Mouse (Mus musculus) limb, embryonic 12.5 days (tissue): ENCODE data around the gene Klre1. TPM values are rescaled to one million over a fixed set of nuclear protein-coding genes. Genes with fewer than 3 reads are reported as not detected.

Experiments used
- ATAC-seq: fragments of 200-750 bp; cut with Nextera tagmentation; 2 replicates; pipeline ENCODE4 v1.8.0; 2017; ENCODE audit warnings: low read depth, moderate TSS enrichment; ENCODE audit not compliant: insufficient number of reproducible peaks, insufficient read depth, low FRiP score, low TSS enrichment
- H3K27ac ChIP-seq: fragments of 300-500 bp; sonication (generic); 2 replicates; pipeline ENCODE4 v1.5.1; 2016; ENCODE audit warnings: mild to moderate bottlenecking, moderate library complexity
- H3K27me3 ChIP-seq: fragments of 300-500 bp; sonication (generic); 2 replicates; pipeline ENCODE4 v1.6.1; 2016; ENCODE audit warnings: mild to moderate bottlenecking, moderate library complexity
- H3K36me3 ChIP-seq: fragments of 300-500 bp; sonication (generic); 2 replicates; pipeline ENCODE4 v1.6.1; 2016; ENCODE audit warnings: mild to moderate bottlenecking, moderate library complexity
- H3K4me1 ChIP-seq: fragments of 300-500 bp; sonication (generic); replicated peaks from 2 replicates; pipeline ENCODE4 v1.6.1; 2016
- H3K4me2 ChIP-seq: fragments of 300-500 bp; sonication (generic); 2 replicates; pipeline ENCODE4 v1.6.1; 2016; ENCODE audit warnings: mild to moderate bottlenecking, moderate library complexity
- H3K4me3 ChIP-seq: fragments of 300-500 bp; sonication (generic); replicated peaks from 2 replicates; pipeline ENCODE4 v1.5.1; 2016; ENCODE audit warnings: mild to moderate bottlenecking
- H3K9ac ChIP-seq: fragments of 300-500 bp; sonication (generic); replicated peaks from 2 replicates; pipeline ENCODE4 v1.6.1; 2016; ENCODE audit warnings: mild to moderate bottlenecking, moderate library complexity
- H3K9me3 ChIP-seq: fragments of 300-500 bp; sonication (generic); 2 replicates; pipeline ENCODE4 v1.6.1; 2016; ENCODE audit warnings: mild to moderate bottlenecking, moderate library complexity
- WGBS: fragments of 180-500 bp; shearing (Covaris S2); methylation state at CpG from one replicate; pipeline ENCODE4 v1.1.7; 2016; 5-methylcytosine and 5-hydroxymethylcytosine counted together
- polyA plus RNA-seq: library from polyadenylated mRNA; unstranded; fragments of >200 nt; fragmentation: Nextera tagmentation; extraction: Ambion mirVana; gene quantifications from 2 replicates; pipeline ENCODE4 v1.2.1, GENCODE M21; 2016

Klre1 gene
- polyA plus RNA-seq, result not detected in 2 replicates

GRCm38 (mm10) chr6:129577605-129578004, at the start of gene Klre1:
TSS of gene Klre1 (plus strand) at chr6:129577905.
- Histone ChIP-seq H3K4me1 (no peaks in the 10 kb centered on the region), H3K9ac (no peak within 1 kb of the TSS), H3K9me3 (no peaks in the 10 kb centered on the region), H3K27ac (no peak within 1 kb of the TSS), H3K36me3 (no peaks in the 10 kb centered on the region), H3K27me3 (no peaks in the 10 kb centered on the region), H3K4me2 (no peak within 1 kb of the TSS), H3K4me3 (no peak within 1 kb of the TSS)
- no peak for ATAC-seq
- WGBS, result 88% methylated on average over 8 of the region's 8 CpGs

GRCm38 (mm10) chr6:129529605-129530004, 48.1 kb upstream of the Klre1 start:
- peaks cover 7% of the 10 kb centered on the region for H3K4me1 ChIP-seq
- H3K9me3 ChIP-seq, result no peaks in the 10 kb centered on the region
- H3K27ac ChIP-seq, result no peak overlapping the region
- no peak overlapping the region for H3K4me2 ChIP-seq
- no peak for ATAC-seq
- no peak overlapping the region for H3K9ac ChIP-seq
- H3K27me3 ChIP-seq, result no peaks in the 10 kb centered on the region
- H3K36me3 ChIP-seq, result no peaks in the 10 kb centered on the region
- 95% methylated on average over 1 of the region's 1 CpGs for WGBS
- no peak overlapping the region for H3K4me3 ChIP-seq

- Histone ChIP-seq H3K27ac (no peak overlapping the region), H3K27me3 (no peaks in the 10 kb centered on the region), H3K4me2 (no peak overlapping the region), H3K4me3 (no peak overlapping the region), H3K4me1 (peaks cover 13% of the 10 kb centered on the region), H3K36me3 (no peaks in the 10 kb centered on the region), H3K9ac (no peak overlapping the region), H3K9me3 (no peaks in the 10 kb centered on the region)
- no peak for ATAC-seq
These were observed 47.4 kb upstream of the Klre1 start for GRCm38 (mm10) chr6:129530261-129530660.

DNA sequence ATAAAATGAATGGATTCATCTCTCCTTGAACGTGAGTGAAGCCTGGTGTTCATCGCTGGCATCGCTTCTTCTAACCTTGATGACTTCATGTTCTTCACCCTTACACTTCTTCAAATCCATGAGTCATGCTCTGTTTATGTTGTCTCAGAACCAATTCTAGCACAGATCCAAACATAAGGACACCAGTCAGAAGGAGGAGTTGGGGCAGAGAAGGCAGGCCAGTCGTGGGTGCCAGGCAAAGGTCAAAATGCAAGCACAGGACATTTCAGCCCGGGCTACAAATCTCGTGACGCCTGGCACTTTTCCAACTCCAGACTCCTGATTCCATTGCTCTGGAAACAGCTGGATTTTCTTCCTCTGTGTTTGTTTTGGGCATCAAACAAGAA, 45.2 kb upstream of the Klre1 start:
- no peaks in the 10 kb centered on the region for H3K9me3 ChIP-seq
- H3K4me1 ChIP-seq, result peaks cover 17% of the 10 kb centered on the region
- ATAC-seq, result peak; percentile 29; the same call in 1 of the 2 replicates
- H3K27ac ChIP-seq, result 0 out of 2 replicates have a peak overlapping the region, but pooled peaks have one; percentile 42
- H3K27me3 ChIP-seq, result no peaks in the 10 kb centered on the region
- 33% methylated on average over 7 of the region's 7 CpGs for WGBS
- peak overlapping the region; percentile 73 for H3K4me3 ChIP-seq
- H3K36me3 ChIP-seq, result peaks cover 3% of the 10 kb centered on the region; the same call in 1 of the 2 replicates
- 0 out of 2 replicates have a peak overlapping the region, but pooled peaks have one; percentile 32 for H3K9ac ChIP-seq
- H3K4me2 ChIP-seq, result peak overlapping the region; percentile 78

GRCm38 (mm10) chr6:129532942-129533860, 44.5 kb upstream of the Klre1 start, which contains the start of gene Gabarapl1:
TSS of gene Gabarapl1 (plus strand) at chr6:129533160.
- Histone ChIP-seq H3K9me3 (no peaks in the 10 kb centered on the region), H3K27ac (peak within 1 kb of the TSS; percentile 69), H3K27me3 (no peaks in the 10 kb centered on the region), H3K4me3 (peak within 1 kb of the TSS; percentile 73), H3K9ac (peak within 1 kb of the TSS; percentile 75), H3K4me2 (peak within 1 kb of the TSS; percentile 78), H3K4me1 (peaks cover 17% of the 10 kb centered on the region), H3K36me3 (peaks cover 10% of the 10 kb centered on the region)
- peak; percentile 78 for ATAC-seq
- under 1% methylated on average over 55 of the region's 55 CpGs for WGBS

- ATAC-seq, result peak; percentile 45; the same call in 1 of the 2 replicates
- H3K9me3 ChIP-seq, result no peaks in the 10 kb centered on the region
- WGBS, result 20% methylated on average over 9 of the region's 9 CpGs
- peaks cover 18% of the 10 kb centered on the region for H3K36me3 ChIP-seq
- H3K4me3 ChIP-seq, result peak overlapping the region; percentile 73
- H3K9ac ChIP-seq, result peak overlapping the region; percentile 75
- H3K27me3 ChIP-seq, result no peaks in the 10 kb centered on the region
- H3K4me1 ChIP-seq, result peaks cover 17% of the 10 kb centered on the region
- H3K27ac ChIP-seq, result no peak overlapping the region
- H3K4me2 ChIP-seq, result peak overlapping the region; percentile 78
These were observed 43.6 kb upstream of the Klre1 start for GRCm38 (mm10) chr6:129534057-129534456.

- no peaks in the 10 kb centered on the region for H3K27me3 ChIP-seq
- H3K36me3 ChIP-seq, result peaks cover 25% of the 10 kb centered on the region
- peaks cover 17% of the 10 kb centered on the region for H3K4me1 ChIP-seq
- 58% methylated on average over 4 of the region's 4 CpGs for WGBS
- ATAC-seq, result no peak
- no peak overlapping the region for H3K27ac ChIP-seq
- peak overlapping the region; percentile 73 for H3K4me3 ChIP-seq
- no peak overlapping the region for H3K9ac ChIP-seq
- H3K4me2 ChIP-seq, result peak overlapping the region; percentile 78
- no peaks in the 10 kb centered on the region for H3K9me3 ChIP-seq
These were observed 43.0 kb upstream of the Klre1 start for GRCm38 (mm10) chr6:129534627-129535190.

DNA sequence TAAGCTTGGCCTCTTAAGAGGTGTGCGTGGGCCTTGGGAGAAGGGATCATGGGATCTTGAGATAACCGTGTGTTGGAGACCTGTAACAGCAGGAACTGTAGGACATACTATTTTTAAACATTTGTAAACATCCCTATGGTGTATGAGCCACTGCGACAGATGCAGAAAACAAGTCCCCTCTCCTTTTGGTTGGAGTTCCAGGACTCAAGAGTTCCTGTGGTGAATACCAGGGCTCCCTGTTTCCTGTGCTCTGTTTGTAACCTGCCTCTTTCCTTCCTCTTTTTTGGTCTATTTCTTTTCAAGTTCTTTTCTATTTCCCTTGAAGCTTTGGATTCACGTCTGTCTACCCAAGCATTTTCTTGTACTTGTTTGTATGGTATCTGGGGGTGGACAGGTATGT, 42.0 kb upstream of the Klre1 start:
- 83% methylated on average over 4 of the region's 4 CpGs for WGBS

GRCm38 (mm10) chr6:129538555-129538954, 39.1 kb upstream of the Klre1 start:
- Histone ChIP-seq H3K9me3 (no peaks in the 10 kb centered on the region), H3K4me1 (peaks cover 14% of the 10 kb centered on the region), H3K36me3 (peaks cover 48% of the 10 kb centered on the region), H3K4me3 (no peak overlapping the region), H3K4me2 (no peak overlapping the region), H3K27me3 (no peaks in the 10 kb centered on the region), H3K9ac (no peak overlapping the region), H3K27ac (no peak overlapping the region)
- 87% methylated on average over 6 of the region's 6 CpGs for WGBS
- ATAC-seq, result no peak

More for the DNA sequence above, 42.0 kb upstream of the Klre1 start:
- peak overlapping the region; percentile 78; the same call in 1 of the 2 replicates for H3K4me2 ChIP-seq
- H3K36me3 ChIP-seq, result peaks cover 35% of the 10 kb centered on the region
- no peak overlapping the region for H3K27ac ChIP-seq
- peaks cover 17% of the 10 kb centered on the region for H3K4me1 ChIP-seq
- no peak for ATAC-seq
- H3K9ac ChIP-seq, result no peak overlapping the region
- no peak overlapping the region for H3K4me3 ChIP-seq
- H3K27me3 ChIP-seq, result no peaks in the 10 kb centered on the region
- no peaks in the 10 kb centered on the region for H3K9me3 ChIP-seq

GRCm38 (mm10) chr6:129541931-129542330, 35.8 kb upstream of the Klre1 start:
- Histone ChIP-seq H3K36me3 (peaks cover 48% of the 10 kb centered on the region), H3K4me2 (no peak overlapping the region), H3K4me3 (no peak overlapping the region), H3K4me1 (no peaks in the 10 kb centered on the region), H3K9ac (no peak overlapping the region), H3K27ac (no peak overlapping the region), H3K27me3 (no peaks in the 10 kb centered on the region), H3K9me3 (no peaks in the 10 kb centered on the region)
- WGBS, result 89% methylated on average over 9 of the region's 9 CpGs
- no peak for ATAC-seq

DNA sequence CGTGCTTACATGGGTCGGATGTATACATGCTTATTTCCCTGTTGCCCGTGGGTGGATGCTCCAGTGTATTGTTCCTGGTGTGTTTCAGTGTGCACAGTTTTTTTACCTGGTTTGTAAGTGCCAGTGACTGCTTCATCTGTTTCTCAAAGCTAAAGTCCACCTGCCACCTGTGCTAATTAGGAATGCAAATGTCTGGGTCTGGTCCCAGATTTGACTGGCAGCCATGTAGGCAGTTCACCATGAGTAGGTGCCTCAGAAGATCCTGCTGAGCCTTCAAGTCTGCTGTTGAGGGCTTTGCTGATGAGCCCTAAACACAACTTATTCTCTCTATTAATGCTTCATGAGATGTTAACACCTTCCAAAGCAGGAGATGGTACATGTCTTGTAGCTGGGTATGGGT, 35.2 kb upstream of the Klre1 start:
- no peak for ATAC-seq
- 90% methylated on average over 3 of the region's 3 CpGs for WGBS

More for the DNA sequence above, 35.2 kb upstream of the Klre1 start:
- no peak overlapping the region for H3K4me3 ChIP-seq
- H3K9me3 ChIP-seq, result no peaks in the 10 kb centered on the region
- no peaks in the 10 kb centered on the region for H3K27me3 ChIP-seq
- peaks cover 45% of the 10 kb centered on the region for H3K36me3 ChIP-seq
- no peak overlapping the region for H3K9ac ChIP-seq
- no peak overlapping the region for H3K4me2 ChIP-seq
- H3K27ac ChIP-seq, result no peak overlapping the region
- no peaks in the 10 kb centered on the region for H3K4me1 ChIP-seq
